Mouse (Mus musculus) left cerebral cortex, adult 11 months (tissue): ENCODE data around the gene Cfl1.

ENCODE experiments used
- DNase-seq: peaks from one replicate; pipeline ENCODE4 v3.0.0; 2022; ENCODE audit warnings: low spot score

Gene Cfl1

GRCm38 (mm10) chr19:5465037-5465436 is 25.2 kb upstream of the Cfl1 start:
- no peak for DNase-seq

- DNase-seq, result no peak
These were observed 23.2 kb upstream of the Cfl1 start for GRCm38 (mm10) chr19:5466916-5467500.

- DNase-seq, result no peak
These were observed 21.9 kb upstream of the Cfl1 start, which contains the start of gene Ctsw for GRCm38 (mm10) chr19:5468374-5468773. Gene Ctsw, minus strand, starts transcription at chr19:5468507.

- no peak for DNase-seq
These were observed 18.4 kb upstream of the Cfl1 start for GRCm38 (mm10) chr19:5471846-5472245.

GRCm38 (mm10) chr19:5472857-5473256 is 17.4 kb upstream of the Cfl1 start:
- no peak for DNase-seq

GRCm38 (mm10) chr19:5473720-5474119 is 16.5 kb upstream of the Cfl1 start, which contains the start of gene Efemp2:
Gene Efemp2, plus strand, starts transcription at chr19:5473954.
- no peak for DNase-seq

GRCm38 (mm10) chr19:5474281-5475068 is 15.8 kb upstream of the Cfl1 start:
- DNase-seq, result no peak

- no peak for DNase-seq
These were observed 15.1 kb upstream of the Cfl1 start for GRCm38 (mm10) chr19:5475069-5475714.

GRCm38 (mm10) chr19:5477004-5477667 is 13.1 kb upstream of the Cfl1 start:
- DNase-seq, result no peak

GRCm38 (mm10) chr19:5477668-5478300 is 12.5 kb upstream of the Cfl1 start:
- DNase-seq, result no peak

- no peak for DNase-seq
These were observed 10.2 kb upstream of the Cfl1 start for GRCm38 (mm10) chr19:5480016-5480415.

GRCm38 (mm10) chr19:5481398-5481797 is 8.9 kb upstream of the Cfl1 start:
- no peak for DNase-seq

- no peak for DNase-seq
These were observed 6.6 kb upstream of the Cfl1 start for GRCm38 (mm10) chr19:5483386-5484359.

- DNase-seq, result no peak
These were observed 5.8 kb upstream of the Cfl1 start for GRCm38 (mm10) chr19:5484496-5484895.

GRCm38 (mm10) chr19:5485371-5485770 is 4.9 kb upstream of the Cfl1 start:
- DNase-seq, result no peak

- DNase-seq, result no peak
These were observed 4.4 kb upstream of the Cfl1 start for GRCm38 (mm10) chr19:5485821-5486220.

- no peak for DNase-seq
These were observed 4.0 kb upstream of the Cfl1 start for GRCm38 (mm10) chr19:5486286-5486685.

GRCm38 (mm10) chr19:5486771-5487170 is 3.5 kb upstream of the Cfl1 start:
- no peak for DNase-seq

- DNase-seq, result peak; percentile 90
These were observed 2.3 kb upstream of the Cfl1 start, which contains the start of gene Mus81 for GRCm38 (mm10) chr19:5487768-5488550. Gene Mus81, minus strand, starts transcription at chr19:5488402.
